Mouse (Mus musculus) midbrain, embryonic 11.5 days (tissue): ENCODE measurements around the gene Cfdp1. TPM values are rescaled to one million over a fixed set of nuclear protein-coding genes. Genes with fewer than 3 reads are reported as not detected.

Source experiments
- polyA plus RNA-seq: library from polyadenylated mRNA; unstranded; fragments of >200 nt; fragmentation: Nextera tagmentation; extraction: Ambion mirVana; gene quantifications from 2 replicates; pipeline ENCODE4 v1.2.1, GENCODE M21; 2014

The Cfdp1 gene
- polyA plus RNA-seq, 1 experiment from 2014 or later: 209 TPM

Other genes starting within 250 kb of the Cfdp1 start
- 0.19 and 0.22 TPM in 2 replicates for gene Ldhd, start 223.9 kb downstream of the Cfdp1 start, polyA plus RNA-seq
- 23.8 and 25.6 TPM in 2 replicates for gene Zfp1, start 210.9 kb downstream of the Cfdp1 start, polyA plus RNA-seq
- not detected in 2 replicates for gene Ctrb1, start 163.3 kb downstream of the Cfdp1 start, polyA plus RNA-seq
- gene Bcar1, start 110.5 kb downstream of the Cfdp1 start, polyA plus RNA-seq: 36.2 and 42.1 TPM in 2 replicates
- 6.8 and 7.2 TPM in 2 replicates for gene Tmem170, start 22.5 kb upstream of the Cfdp1 start, polyA plus RNA-seq
- gene Chst5, start 56.2 kb upstream of the Cfdp1 start, polyA plus RNA-seq: 2.4 TPM in 2 replicates
- 20.1 and 21.9 TPM in 2 replicates for gene Tmem231, start 79.6 kb upstream of the Cfdp1 start, polyA plus RNA-seq
- 331 and 348 TPM in 2 replicates for gene Gabarapl2, start 86.4 kb upstream of the Cfdp1 start, polyA plus RNA-seq
- 9.1 and 11.8 TPM in 2 replicates for gene Adat1, start 138.0 kb upstream of the Cfdp1 start, polyA plus RNA-seq
- gene Kars, start 157.0 kb upstream of the Cfdp1 start, polyA plus RNA-seq: 258 and 265 TPM in 2 replicates
- 29.9 and 31.3 TPM in 2 replicates for gene Terf2ip, start 157.1 kb upstream of the Cfdp1 start, polyA plus RNA-seq
- gene Gm6793, start 160.7 kb upstream of the Cfdp1 start, polyA plus RNA-seq: 0.26 and 0.37 TPM in 2 replicates